Mouse (Mus musculus) lung, postnatal 4 days (tissue): ENCODE results near the gene Aff1.
A peak's percentile ranks its signal among the peaks of the same experiment; 100 is the strongest.

Source experiments
- DNase-seq, 2 experiments: peaks; one replicate each; pipeline ENCODE4 v3.0.0; 2021

Gene Aff1

GRCm38 (mm10) chr5:103691624-103692530, at the start of gene Aff1:
Gene Aff1, plus strand, starts transcription at chr5:103692374.
- peak; percentile 94 to 96 for DNase-seq

GRCm38 (mm10) chr5:103644167-103644566, 48.0 kb upstream of the Aff1 start:
- no peak for DNase-seq

- DNase-seq: no peak
Observed at GRCm38 (mm10) chr5:103647320-103647719, 44.9 kb upstream of the Aff1 start.

DNA sequence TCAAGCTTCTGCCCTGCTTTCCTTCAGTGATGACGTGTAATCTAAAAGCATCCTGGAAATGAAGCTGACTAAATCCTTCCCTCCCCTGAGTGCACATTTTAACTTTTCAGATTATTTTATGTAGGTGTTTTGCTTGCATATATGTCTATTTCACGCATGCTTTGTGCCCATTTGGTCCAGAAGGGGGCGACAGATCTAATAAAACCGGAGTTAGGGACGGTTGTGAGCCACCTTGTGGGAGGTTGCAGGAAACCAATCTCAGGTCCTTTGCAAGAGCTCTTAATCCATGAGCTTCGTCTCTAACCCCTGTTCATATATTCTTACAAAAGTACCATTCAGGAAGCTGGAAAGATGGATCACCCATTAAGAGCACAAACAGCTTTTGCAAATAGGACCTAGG, 37.9 kb upstream of the Aff1 start:
- DNase-seq: peak; percentile 36 to 62

DNA sequence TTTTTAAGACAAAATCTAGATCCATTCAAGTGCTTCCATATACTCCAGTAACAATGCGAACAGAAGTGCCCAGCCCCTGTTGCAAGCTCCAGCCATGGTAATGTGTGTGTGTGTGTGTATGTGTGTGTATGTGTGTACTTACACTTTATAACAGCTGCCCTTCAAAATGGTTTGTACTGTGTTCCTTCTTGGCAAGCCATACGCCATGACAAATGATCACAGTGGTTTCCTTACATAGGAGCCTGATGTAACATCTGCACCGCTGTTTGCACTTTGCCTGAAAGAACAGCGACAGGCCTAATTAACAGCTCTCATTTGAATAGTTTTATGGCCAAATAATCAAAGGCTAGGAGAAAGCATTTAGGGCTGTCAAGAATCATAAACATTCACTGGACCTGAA, 37.4 kb upstream of the Aff1 start:
- DNase-seq: no peak

DNA sequence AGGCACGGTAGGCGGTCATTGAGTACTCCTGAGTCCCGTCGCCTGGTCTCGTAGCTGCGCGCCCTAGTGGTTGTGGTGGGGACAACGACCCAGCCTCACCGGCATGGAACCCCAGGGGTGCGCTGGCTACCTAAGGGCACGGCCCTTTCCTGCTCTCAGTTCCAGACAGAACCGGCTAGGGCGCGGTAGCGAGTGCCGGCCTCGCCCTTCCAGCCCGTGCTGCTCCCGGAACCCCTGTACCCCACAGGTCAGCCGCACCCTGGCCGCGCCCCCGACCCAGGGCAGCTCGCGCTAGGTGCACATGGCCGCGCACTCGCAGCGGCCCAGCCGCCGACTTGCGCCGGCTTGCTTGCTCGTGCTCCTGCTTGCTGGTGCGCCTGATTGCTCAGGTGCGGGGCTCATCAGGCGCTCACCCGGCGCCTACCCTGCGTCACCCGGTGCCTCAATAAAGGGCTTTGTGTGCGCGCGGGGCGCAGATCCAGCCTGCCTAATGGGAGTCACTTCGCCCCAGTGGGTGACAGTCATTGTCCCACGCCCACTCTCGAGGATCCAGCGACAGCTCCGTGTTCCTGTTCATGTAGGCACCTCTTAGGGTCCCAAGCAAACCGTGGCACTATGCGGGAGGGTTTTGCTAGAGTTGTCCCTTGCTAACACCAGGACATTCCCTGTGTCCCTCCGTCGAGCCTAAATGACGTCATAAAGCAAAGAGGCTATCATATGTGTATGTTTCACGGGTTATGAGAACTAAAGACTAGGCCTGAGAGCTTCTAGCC, 36.6 kb upstream of the Aff1 start, which contains the start of gene 1700016H13Rik:
Gene 1700016H13Rik, minus strand, starts transcription at position 665 of the 773 bp plus-strand sequence.
- peak; percentile 82 to 88 for DNase-seq

DNA sequence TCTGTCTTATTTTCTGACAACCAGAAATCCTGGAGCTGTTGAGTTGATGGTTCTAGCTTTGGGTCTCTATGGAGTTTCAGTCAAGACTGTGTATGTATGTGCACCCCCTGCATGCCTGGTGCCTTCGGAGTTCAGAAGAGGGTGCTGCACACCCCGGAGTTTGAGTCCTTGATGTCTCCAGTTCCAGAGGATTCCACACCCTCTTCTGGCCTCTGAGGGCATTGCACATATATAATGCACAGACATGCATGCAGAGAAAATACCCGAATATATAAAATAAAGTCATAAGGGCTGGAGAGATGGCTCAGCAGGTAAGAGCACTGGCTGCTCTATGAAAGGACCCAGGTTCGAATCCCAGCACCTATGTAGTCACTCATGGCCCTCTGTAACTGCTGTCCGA, 33.3 kb upstream of the Aff1 start:
- DNase-seq: peak in 1 of 2 experiments; percentile 47

DNA sequence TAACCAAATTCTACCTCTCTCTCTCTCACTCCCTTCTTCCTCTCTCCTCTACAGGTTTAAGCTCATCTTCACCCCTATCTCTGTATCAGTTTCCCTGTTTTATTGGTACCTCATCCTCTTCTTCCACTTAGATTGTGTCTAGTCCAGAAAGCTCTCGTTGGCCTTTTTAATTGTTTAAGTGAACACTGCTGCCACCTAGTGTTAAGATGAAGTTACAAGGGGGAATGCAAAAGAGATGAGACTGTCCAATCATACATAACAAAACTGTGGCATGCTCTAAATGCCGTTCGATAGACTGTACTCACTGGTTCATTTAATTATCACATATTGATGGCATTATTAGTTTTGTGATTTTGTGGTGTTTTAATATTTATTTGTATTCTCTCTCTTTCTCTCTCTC, 32.6 kb upstream of the Aff1 start:
- DNase-seq: no peak

GRCm38 (mm10) chr5:103664932-103665331, 27.2 kb upstream of the Aff1 start:
- DNase-seq: no peak

- no peak for DNase-seq
Observed at GRCm38 (mm10) chr5:103665876-103666275, 26.3 kb upstream of the Aff1 start.

- no peak for DNase-seq
Observed at GRCm38 (mm10) chr5:103671858-103672257, 20.3 kb upstream of the Aff1 start.

- DNase-seq: no peak
Observed at GRCm38 (mm10) chr5:103673611-103674010, 18.6 kb upstream of the Aff1 start.

- DNase-seq: no peak
Observed at GRCm38 (mm10) chr5:103674482-103674881, 17.7 kb upstream of the Aff1 start.

- DNase-seq: no peak
Observed at GRCm38 (mm10) chr5:103676289-103676881, 15.8 kb upstream of the Aff1 start.

DNA sequence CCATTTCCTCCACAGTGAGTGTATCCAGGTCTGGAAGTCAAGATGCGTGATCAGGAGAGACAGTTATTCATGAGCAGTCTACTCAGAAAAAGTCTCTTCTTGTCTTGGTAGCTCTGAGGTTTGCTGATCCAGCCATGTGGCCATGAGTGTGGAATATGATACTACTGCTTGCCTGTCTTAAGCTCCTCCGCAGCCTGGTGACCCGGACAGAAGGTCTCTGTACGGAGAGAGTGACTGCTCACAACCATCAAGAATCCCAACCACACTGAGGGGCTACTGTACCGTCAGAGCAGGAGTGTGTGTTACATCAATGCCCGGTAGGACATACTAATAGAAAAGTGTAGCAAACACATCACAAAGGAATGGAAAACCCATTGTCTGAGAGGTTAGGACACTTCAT, 14.3 kb upstream of the Aff1 start:
- DNase-seq: no peak

DNA sequence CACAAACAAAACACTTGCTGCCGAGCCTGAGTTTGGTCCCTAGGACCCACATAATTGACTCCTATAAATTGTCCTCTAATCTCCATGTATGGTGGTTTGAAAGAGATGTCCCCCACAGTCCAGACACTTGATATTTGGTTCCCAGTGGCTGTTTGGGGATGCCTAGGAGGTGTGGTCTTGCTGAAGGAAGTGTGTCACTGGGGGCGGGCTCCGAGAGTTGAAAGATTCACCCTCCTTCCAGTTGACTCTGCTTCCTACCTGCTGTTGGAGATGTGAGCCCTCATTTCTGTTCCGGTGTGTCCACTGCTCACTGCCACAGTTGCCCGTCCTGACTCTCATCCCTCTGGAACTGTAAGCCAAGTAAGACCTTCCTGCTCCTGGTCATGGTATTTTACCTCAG, 13.2 kb upstream of the Aff1 start:
- no peak for DNase-seq

DNA sequence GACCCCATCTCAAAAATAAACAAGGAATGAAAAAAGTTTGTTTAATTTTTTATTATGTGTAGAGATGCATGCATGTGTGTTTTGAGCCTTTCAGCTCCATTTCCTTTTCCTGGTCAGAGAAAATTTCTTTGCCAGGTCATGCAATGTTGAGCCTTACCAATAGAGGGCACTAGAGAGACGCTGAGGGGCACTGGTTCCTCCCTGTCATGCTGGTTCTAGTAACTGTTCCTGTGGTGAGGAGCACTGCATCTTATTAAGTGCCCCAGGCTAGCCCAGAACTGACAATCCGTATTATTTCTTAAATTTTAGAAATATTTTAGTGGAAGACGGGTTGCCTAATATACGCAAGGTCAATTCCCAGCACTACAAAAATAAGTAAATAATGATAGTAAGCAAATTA, 11.8 kb upstream of the Aff1 start:
- DNase-seq: peak; percentile 28 to 87

DNA sequence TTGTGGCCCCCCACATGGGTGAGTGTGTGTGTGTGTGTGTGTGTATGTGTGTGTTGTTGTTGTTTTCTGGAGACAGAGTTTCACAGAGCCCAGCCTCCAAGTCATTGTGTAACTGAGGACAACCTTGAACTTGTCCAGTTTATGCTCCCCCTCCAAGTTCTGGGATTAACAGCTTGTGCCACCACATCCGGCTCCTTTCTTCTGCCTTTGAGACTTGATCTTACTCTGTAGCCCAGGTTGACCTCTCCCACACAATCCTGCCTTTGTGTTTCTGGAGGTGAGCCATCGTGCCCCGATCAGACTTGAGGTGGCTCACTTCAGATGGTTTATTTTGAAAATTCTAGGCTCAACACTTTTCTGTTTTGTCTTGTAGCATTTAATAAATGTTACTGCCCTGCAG, 10.3 kb upstream of the Aff1 start:
- no peak for DNase-seq

DNA sequence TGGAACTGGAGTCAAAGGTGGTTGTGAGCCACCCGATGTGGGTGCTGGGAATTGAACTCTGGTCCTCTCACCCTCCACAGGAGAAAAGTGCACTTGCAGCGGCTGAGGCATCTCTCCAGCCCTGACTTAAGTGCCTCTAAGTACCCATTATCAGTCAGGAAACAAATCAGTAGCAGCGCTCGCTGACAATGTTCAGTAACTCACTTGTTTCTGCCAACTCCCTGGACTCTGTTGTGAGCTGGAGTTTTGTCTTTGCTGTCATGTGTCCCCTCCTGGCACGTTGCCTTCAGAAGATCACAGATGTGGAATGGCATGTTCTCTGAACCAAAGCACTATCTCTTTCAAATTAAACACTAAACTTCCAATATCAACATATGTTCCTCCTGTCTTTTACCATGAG, 2.5 kb upstream of the Aff1 start:
- no peak for DNase-seq

- no peak for DNase-seq
Observed at GRCm38 (mm10) chr5:103690190-103690589, 2.0 kb upstream of the Aff1 start.

- no peak for DNase-seq
Observed at GRCm38 (mm10) chr5:103691171-103691570, 1.0 kb upstream of the Aff1 start.

- DNase-seq: no peak
Observed at GRCm38 (mm10) chr5:103692531-103693040, 412 bp downstream of the Aff1 start.

DNA sequence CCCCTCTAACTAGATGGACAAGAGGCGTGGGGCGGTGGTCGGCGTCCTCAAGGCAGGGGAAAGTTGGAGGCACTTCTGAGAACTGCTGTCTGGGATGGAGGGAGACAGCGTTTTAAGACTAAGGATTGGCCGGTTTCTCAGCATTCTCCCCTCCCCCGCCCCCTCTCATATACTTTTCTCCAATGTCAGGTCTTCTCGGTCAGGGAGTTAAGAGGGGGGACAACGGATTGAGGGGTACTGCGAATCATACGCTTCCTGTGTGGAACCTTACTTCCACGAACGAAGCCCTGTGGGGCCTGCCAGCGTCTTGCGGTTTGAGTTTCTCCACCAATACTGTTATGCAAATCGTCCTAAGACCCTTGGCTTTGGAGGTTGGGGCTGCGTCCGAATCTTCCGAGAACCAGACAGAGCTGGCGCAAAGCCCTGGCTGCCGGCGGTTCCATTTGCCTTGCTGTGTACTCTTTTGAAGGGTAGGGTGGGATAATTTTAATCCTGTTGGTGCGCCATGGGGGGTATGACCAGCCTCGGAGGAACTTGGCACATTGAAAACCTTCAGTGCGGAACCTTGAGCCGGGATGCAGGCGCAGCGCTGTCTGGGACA, 967 bp downstream of the Aff1 start:
- DNase-seq: peak; percentile 39 to 45
